Mouse (Mus musculus): ENCODE results near the gene Tefm. TPM values are rescaled to one million over a fixed set of nuclear protein-coding genes. Genes with fewer than 3 reads are reported as not detected.
A peak's percentile ranks its signal among the peaks of the same experiment; 100 is the strongest.
"Not testable (repeated sequence)": the region's sequence is repeated elsewhere in the genome, so short reads cannot be mapped to it uniquely, and the experiment has no call there.

Gene Tefm
- polyA plus RNA-seq (2016; fragmentation: Nextera tagmentation; extraction: Ambion mirVana), result 23.6 and 26.4 TPM in 2 replicates

DNA sequence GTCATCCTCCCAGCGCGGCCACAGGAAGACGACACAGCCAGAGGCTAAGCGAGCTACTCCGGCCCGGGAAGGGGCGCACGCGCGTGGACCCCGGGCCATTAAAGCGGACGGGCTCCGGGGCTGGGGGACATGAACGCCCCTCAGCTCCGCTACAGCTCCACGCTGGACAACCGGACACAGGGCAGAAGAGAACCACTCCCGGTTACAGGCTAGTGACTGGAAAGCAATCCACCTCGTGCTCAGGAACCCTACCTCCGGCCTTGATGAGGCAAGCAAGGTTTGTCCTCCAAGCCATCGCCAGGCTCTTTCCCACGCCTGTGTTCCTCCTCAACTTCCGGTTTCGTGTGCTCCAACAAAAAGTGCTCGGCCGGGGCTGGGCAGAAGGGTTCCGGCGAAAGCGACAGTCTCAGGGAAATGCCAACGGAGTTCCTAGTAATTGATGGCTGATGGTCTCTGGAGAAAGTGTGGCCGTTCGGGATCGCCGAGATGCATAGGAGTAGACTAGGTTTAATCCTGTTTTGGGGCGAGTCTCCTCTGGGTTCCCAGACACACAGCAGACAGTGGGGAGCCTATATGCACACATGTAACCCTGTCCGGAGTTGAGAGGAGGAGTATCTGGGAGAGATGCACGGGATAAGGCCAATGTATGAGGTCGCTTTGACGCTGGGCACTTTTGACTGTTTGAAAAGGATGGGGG is at the start of gene Tefm:
TSS of gene Tefm (minus strand) at position 351 of the 697 bp plus-strand sequence.
- no peaks in the 10 kb centered on the region for H3K27me3 ChIP-seq
- H3K9ac ChIP-seq, result peak within 1 kb of the TSS; percentile 90
- peak within 1 kb of the TSS; percentile 72 for H3K4me2 ChIP-seq (replicated peaks)
- peaks cover 20% of the 10 kb centered on the region for H3K36me3 ChIP-seq
- peak within 1 kb of the TSS; percentile 84 for H3K27ac ChIP-seq
- peak; percentile 92 for ATAC-seq (ENCODE audit: low FRiP score)
- under 1% methylated on average over 40 of the region's 40 CpGs for WGBS
- H3K4me3 ChIP-seq, result peak within 1 kb of the TSS; percentile 83
- H3K9me3 ChIP-seq (replicated peaks), result no peaks in the 10 kb centered on the region
- peaks cover 13% of the 10 kb centered on the region for H3K4me1 ChIP-seq

DNA sequence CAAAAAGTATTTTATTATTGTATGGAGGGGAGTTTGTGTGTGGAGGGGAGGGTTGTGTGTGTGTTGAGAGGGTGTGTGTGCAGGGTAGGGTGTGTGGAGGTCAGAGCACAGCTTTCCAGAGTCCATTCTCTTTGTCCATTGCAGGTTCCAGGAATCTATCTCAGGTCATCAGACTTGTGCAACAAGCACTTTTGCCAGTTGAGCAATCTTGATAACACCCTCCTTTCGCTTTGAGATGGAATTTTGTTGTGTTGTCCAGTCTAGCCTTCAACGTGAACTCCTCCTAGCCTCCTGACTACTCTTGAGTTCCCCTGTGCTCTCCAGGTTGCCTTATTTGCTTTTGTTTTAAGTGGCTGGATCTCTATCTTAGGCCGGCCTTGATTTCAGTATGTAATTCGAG is 48.3 kb upstream of the Tefm start:
- H3K27ac ChIP-seq, result no peak overlapping the region
- H3K4me3 ChIP-seq, result no peak overlapping the region
- H3K36me3 ChIP-seq, result no peaks in the 10 kb centered on the region
- H3K4me1 ChIP-seq, result no peaks in the 10 kb centered on the region
- H3K27me3 ChIP-seq, result no peaks in the 10 kb centered on the region
- H3K4me2 ChIP-seq (replicated peaks), result no peak overlapping the region
- 77% methylated on average over 4 of the region's 4 CpGs for WGBS
- no peaks in the 10 kb centered on the region for H3K9me3 ChIP-seq (replicated peaks)
- ATAC-seq (ENCODE audit: low FRiP score), result no peak
- H3K9ac ChIP-seq, result no peak overlapping the region

DNA sequence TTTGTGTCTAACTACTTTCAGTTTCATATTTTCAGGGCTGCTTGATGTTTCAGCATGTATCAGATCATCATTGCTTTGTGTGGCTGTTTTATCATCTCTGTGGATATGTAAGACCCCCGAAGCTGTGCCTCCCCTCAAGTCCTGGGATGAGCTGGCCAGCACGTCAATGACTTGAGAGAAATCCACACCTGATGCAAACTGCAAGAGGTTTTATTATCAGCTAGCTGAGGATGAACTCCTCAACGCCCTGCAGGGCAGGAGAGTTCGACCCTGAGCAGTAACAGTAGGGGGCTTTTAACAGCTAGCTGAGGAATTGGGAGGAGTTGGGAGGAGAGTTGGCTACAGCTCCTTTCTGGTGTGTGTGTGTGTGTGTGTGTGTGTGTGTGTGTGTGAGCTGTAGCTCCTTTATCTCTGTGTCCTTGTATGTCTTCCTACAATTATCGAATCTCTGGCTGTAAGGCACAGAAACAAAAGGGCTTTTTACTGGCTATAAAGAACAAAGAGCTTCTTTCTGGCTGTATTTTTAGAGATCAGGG is 43.5 kb upstream of the Tefm start:
- not testable (repeated sequence) for H3K27me3 ChIP-seq; H3K9me3 ChIP-seq (replicated peaks); H3K4me2 ChIP-seq (replicated peaks); H3K9ac ChIP-seq; H3K4me1 ChIP-seq; H3K27ac ChIP-seq; H3K36me3 ChIP-seq; ATAC-seq (ENCODE audit: low FRiP score); H3K4me3 ChIP-seq
- 63% methylated on average over 5 of the region's 5 CpGs for WGBS

DNA sequence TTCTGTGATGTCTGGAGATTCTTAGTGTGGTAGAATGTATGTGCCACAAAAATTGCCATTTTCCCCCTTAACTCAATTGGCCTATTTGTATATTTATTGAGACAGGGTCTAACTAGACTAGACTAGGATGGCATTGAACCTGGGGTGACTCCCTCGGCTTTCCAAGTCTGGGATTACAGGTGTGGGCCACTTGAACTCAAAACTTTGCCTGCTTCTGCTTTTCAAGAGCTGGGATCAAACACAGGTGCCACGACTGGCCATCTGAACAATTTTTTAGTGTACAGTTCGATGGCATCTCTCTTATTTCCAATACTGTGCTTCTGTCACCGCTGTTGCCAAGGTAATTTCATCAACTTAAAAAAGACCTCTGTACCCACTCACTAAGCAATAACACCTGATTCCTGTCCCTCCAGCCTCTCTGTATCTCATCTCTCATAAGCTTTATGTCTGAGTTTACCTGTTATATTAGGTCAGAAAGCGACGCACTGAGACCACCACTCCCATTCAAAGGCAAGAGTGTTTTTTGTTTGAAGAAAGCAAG is 42.6 kb upstream of the Tefm start:
- no peak for ATAC-seq (ENCODE audit: low FRiP score)
- H3K9me3 ChIP-seq (replicated peaks), result no peaks in the 10 kb centered on the region
- H3K4me1 ChIP-seq, result no peaks in the 10 kb centered on the region
- H3K9ac ChIP-seq, result no peak overlapping the region
- H3K4me2 ChIP-seq (replicated peaks), result peak overlapping the region; percentile 63
- no peak overlapping the region for H3K27ac ChIP-seq
- H3K27me3 ChIP-seq, result no peaks in the 10 kb centered on the region
- peak overlapping the region; percentile 50; the same call in 1 of the 2 replicates for H3K4me3 ChIP-seq
- WGBS, result 89% methylated on average over 6 of the region's 6 CpGs
- no peaks in the 10 kb centered on the region for H3K36me3 ChIP-seq

DNA sequence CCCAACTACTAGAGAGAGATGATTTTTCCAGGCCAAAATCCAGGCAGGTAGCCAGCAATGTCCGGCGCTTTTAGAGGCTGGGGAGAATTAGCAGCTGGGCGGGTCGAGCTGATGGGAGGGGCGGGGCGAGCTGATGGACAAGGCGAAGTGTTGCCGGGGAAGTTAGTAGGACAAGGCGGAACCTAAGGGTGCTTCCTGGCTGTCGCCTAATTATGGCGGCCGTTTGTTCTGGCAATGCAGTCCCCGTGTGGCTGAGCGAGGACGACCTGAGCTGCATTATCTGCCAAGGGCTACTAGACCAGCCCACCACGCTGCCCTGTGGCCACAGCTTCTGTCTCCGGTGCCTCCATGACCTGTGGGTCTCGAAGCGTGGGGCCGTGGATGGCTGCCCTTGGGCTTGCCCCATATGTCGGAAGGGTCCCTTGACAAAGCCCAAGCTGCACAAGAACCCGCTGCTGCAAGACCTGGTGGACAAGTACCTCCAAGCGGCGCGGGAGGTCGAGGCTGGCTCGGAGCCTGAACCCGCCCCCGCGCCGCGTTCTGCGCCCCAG is 41.8 kb upstream of the Tefm start, which contains the start of gene Rnf135:
TSS of gene Rnf135 (plus strand) at position 147 of the 551 bp plus-strand sequence.
- 3% methylated on average over 33 of the region's 33 CpGs for WGBS
- ATAC-seq (ENCODE audit: low FRiP score), result peak; percentile 38; the same call in 1 of the 2 replicates
- H3K4me2 ChIP-seq (replicated peaks), result peak within 1 kb of the TSS; percentile 63
- H3K4me3 ChIP-seq, result peak within 1 kb of the TSS; percentile 50
- H3K9me3 ChIP-seq (replicated peaks), result no peaks in the 10 kb centered on the region
- H3K27me3 ChIP-seq, result no peaks in the 10 kb centered on the region
- H3K36me3 ChIP-seq, result no peaks in the 10 kb centered on the region
- no peaks in the 10 kb centered on the region for H3K4me1 ChIP-seq
- no peak within 1 kb of the TSS for H3K27ac ChIP-seq
- H3K9ac ChIP-seq, result peak within 1 kb of the TSS; percentile 64

DNA sequence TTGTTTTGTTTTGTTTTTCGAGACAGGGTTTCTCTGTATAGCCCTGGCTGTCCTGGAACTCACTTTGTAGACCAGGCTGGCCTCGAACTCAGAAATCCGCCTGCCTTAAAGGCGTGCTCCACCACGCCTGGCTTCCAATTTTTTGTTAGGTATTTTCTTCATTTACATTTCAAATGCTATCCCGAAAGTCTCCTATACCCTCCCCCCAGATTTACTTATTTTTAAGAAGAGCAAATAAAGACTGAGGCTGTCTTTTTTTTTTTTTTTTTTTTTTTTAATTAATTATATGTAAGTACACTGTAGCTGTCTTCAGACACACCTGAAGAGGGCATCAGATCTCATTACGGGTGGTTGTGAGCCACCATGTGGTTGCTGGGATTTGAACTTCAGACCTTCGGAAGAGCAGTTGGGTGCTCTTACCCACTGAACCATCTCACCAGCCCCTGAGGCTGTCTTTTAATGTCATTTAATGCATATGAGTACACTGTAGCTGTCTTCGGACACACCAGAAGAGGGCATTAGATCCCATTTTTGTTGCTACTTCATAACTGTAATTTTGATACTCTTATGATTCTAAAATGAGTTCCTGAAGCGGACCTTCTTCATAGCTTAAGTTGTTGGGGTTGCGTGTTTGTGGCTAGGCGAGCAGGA is 41.2 kb upstream of the Tefm start:
- Histone ChIP-seq H3K9ac (peak overlapping the region; percentile 64), H3K4me2 (replicated peaks) (peak overlapping the region; percentile 63), H3K4me3 (peak overlapping the region; percentile 50)
- WGBS, result 43% methylated on average over 12 of the region's 12 CpGs
- H3K27ac ChIP-seq; ATAC-seq (ENCODE audit: low FRiP score); H3K9me3 ChIP-seq (replicated peaks); H3K36me3 ChIP-seq; H3K4me1 ChIP-seq; H3K27me3 ChIP-seq: not testable (repeated sequence)

DNA sequence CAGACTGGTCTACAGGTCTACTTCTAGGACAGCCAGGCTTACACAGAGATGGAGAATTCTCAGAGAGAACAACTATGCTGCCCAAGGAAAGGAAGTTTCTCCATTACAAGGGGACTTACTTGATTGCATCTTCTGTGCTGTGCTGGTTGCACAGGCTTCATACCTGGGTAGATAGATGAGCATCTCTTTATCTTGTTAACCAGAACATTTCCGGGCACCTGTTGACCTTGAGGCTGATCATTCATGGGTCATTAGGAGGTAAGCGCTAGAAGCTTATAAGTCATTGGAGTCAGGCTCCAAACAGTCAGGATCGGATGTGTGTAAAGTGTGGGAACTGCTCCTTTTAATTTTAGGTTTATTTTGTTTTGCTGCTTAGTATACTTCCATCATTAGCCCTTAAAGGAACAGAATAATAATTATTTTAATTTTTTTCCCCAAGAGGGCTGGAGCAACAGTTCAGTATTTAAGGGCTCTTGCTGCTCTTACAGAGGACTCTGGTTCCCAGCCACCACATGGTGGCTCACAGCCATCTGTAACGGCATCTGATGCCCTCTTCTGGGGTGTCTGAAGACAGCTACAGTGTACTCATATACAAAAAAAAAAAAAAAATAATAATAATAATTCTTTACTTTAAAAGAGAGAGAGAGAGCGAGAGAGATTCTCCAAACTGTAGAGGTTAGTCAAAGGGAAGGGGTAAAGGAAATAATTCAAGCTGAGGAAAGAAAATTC is 39.2 kb upstream of the Tefm start:
- no peak for ATAC-seq (ENCODE audit: low FRiP score)
- WGBS, result 76% methylated on average over 5 of the region's 5 CpGs

DNA sequence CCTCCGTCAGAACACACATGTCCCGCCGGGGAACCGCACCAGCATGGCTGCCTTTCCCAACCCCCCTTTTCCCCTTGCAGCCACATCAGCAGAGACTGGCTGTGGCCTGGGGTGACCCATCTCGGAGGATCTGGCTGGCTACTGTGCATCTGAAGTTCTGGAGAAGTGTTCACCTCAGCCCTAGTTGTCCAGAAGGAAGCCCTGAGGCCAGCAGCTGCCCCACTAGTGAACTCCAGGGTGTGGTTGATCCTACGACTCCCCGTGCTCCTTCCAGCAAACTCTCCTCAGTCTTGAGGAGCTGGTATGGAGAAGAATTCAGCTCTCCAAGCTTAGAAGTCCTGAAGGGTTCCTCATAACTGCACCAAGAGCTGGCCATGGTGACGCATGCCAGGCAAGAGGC is 36.3 kb upstream of the Tefm start:
- ATAC-seq (ENCODE audit: low FRiP score), result no peak
- no peak overlapping the region for H3K4me2 ChIP-seq (replicated peaks)
- H3K4me3 ChIP-seq, result no peak overlapping the region
- no peak overlapping the region for H3K9ac ChIP-seq
- 85% methylated on average over 8 of the region's 8 CpGs for WGBS
- H3K27ac ChIP-seq, result no peak overlapping the region
- H3K36me3 ChIP-seq, result no peaks in the 10 kb centered on the region
- no peaks in the 10 kb centered on the region for H3K27me3 ChIP-seq
- H3K9me3 ChIP-seq (replicated peaks), result no peaks in the 10 kb centered on the region
- H3K4me1 ChIP-seq, result no peaks in the 10 kb centered on the region

More for the DNA sequence above, 39.2 kb upstream of the Tefm start:
- no peak overlapping the region for H3K9ac ChIP-seq
- H3K4me1 ChIP-seq, result no peaks in the 10 kb centered on the region
- H3K36me3 ChIP-seq, result no peaks in the 10 kb centered on the region
- no peak overlapping the region for H3K4me3 ChIP-seq
- H3K27me3 ChIP-seq, result no peaks in the 10 kb centered on the region
- no peaks in the 10 kb centered on the region for H3K9me3 ChIP-seq (replicated peaks)
- H3K4me2 ChIP-seq (replicated peaks), result no peak overlapping the region
- no peak overlapping the region for H3K27ac ChIP-seq

DNA sequence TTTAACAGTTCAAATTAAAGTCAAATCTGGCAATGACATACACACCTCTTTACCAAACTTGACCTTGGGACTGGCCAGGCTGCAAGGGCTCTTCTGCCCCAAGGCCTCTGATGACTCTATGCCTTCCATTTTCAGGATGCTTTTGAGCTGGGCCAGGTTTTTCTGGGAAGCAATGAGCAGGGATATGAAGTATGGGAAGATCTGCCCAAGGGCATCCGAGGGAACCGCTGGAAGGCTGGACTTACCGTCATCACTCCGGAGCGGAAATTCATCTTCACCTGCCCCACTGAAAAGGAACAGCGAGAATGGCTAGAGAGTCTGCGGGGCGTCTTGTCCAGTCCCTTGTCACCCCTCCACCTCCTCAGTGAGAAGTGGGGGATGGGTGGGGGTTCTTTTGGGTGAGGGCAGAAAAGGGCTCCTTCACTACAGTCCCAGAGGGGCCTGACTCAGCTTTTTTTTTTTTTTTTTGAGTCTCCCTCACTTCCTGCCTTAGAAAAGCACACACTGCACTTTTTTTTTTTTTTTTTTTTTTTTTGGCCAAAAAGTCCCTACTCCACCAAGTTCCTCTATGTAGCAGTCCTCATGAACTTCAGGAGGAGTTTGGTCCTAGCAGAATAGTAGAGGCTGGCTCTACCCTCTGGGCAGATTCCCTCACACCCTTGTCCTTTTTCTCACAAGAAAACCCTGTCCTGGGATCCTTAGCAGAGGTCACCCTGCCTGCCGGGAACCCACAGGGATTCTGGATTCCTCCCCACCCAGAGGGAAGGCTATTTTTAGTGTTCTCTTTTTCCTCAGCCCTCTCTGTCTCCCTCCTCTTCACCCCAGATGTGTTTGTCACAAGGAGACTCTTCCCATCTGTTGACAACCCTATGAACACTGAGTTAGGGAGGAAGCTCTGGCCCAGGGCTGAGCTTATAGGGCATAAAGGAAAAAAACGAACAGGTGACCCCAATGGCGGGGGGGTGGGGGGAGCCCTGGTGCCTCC is 35.2 kb upstream of the Tefm start:
- Histone ChIP-seq H3K9me3 (replicated peaks) (no peaks in the 10 kb centered on the region), H3K9ac (no peak overlapping the region), H3K4me1 (no peaks in the 10 kb centered on the region), H3K36me3 (no peaks in the 10 kb centered on the region), H3K27me3 (no peaks in the 10 kb centered on the region), H3K4me3 (no peak overlapping the region), H3K4me2 (replicated peaks) (no peak overlapping the region), H3K27ac (no peak overlapping the region)
- no peak for ATAC-seq (ENCODE audit: low FRiP score)
- WGBS, result 74% methylated on average over 11 of the region's 11 CpGs

DNA sequence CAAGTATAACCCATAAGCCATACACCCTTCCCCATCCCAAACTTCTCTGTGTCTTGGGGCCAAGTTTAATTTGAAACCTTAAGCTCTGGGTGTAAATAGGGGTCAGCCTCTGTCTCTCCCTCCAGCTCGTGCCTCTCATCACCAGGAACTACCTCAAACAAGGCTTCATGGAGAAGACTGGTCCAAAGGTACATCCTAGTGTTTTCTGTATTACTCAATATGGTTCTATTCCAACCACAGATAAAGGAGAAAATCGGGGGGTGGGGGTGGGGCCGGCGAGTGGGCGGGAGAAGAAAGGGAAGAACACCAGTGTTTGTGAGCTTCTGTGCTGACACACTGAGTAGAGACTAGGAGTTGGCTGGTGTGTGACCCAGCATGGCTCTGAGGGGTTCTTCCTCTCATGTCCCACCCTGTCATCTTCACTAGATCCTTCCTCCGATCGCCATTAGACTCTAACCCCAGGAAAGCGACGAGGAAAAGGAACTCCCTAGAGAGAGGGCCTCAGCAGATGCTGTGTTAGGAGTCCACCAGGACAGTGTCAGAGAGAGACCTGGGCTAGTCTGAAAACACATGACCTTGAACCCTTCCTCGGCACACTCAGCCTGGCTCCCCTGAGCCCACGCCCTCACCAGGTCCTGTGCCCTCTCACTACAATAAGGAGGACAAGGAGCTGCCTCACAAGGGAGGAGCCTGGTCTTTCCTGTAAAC is 32.1 kb upstream of the Tefm start:
- WGBS, result 81% methylated on average over 11 of the region's 11 CpGs
- Histone ChIP-seq H3K4me2 (replicated peaks) (no peak overlapping the region), H3K4me1 (no peaks in the 10 kb centered on the region), H3K4me3 (no peak overlapping the region), H3K36me3 (no peaks in the 10 kb centered on the region), H3K9ac (no peak overlapping the region), H3K27ac (no peak overlapping the region), H3K9me3 (replicated peaks) (no peaks in the 10 kb centered on the region), H3K27me3 (no peaks in the 10 kb centered on the region)
- no peak for ATAC-seq (ENCODE audit: low FRiP score)

Data from hindbrain, embryonic 12.5 days (tissue).